Mouse (Mus musculus) ovary, postnatal 14 days (tissue): ENCODE measurements around the gene Atp6v1e1.
A peak's percentile ranks its signal among the peaks of the same experiment; 100 is the strongest.
"Not testable (repeated sequence)": the region's sequence is repeated elsewhere in the genome, so short reads cannot be mapped to it uniquely, and the experiment has no call there.

ENCODE experiments used
- DNase-seq: peaks from one replicate; pipeline ENCODE4 v3.0.0; 2022; ENCODE audit warnings: low spot score

Gene Atp6v1e1

GRCm38 (mm10) chr6:120822307-120822928 lies at the start of gene Atp6v1e1:
TSS of gene Atp6v1e1 (minus strand) at chr6:120822793.
- peak; percentile 73 for DNase-seq

GRCm38 (mm10) chr6:120871286-120871685 lies 48.7 kb upstream of the Atp6v1e1 start:
- no peak for DNase-seq

GRCm38 (mm10) chr6:120868824-120869223 lies 46.2 kb upstream of the Atp6v1e1 start:
- no peak for DNase-seq

- no peak for DNase-seq
These were observed 43.6 kb upstream of the Atp6v1e1 start for GRCm38 (mm10) chr6:120866051-120866814.

GRCm38 (mm10) chr6:120860079-120860478 lies 37.5 kb upstream of the Atp6v1e1 start:
- DNase-seq: no peak

- DNase-seq: no peak
These were observed 35.7 kb upstream of the Atp6v1e1 start for GRCm38 (mm10) chr6:120858217-120858711.

- DNase-seq: no peak
These were observed 31.8 kb upstream of the Atp6v1e1 start for GRCm38 (mm10) chr6:120854413-120854812.

- not testable (repeated sequence) for DNase-seq
These were observed 28.1 kb upstream of the Atp6v1e1 start for GRCm38 (mm10) chr6:120850720-120851119.

GRCm38 (mm10) chr6:120841754-120842153 lies 19.2 kb upstream of the Atp6v1e1 start:
- no peak for DNase-seq

GRCm38 (mm10) chr6:120840258-120840657 lies 17.7 kb upstream of the Atp6v1e1 start:
- DNase-seq: no peak

- no peak for DNase-seq
These were observed 14.5 kb upstream of the Atp6v1e1 start for GRCm38 (mm10) chr6:120837152-120837530.

- no peak for DNase-seq
These were observed 14.0 kb upstream of the Atp6v1e1 start for GRCm38 (mm10) chr6:120836389-120837151.

GRCm38 (mm10) chr6:120835474-120836374 lies 13.1 kb upstream of the Atp6v1e1 start, which contains the start of gene Bcl2l13:
TSS of gene Bcl2l13 (plus strand) at chr6:120836212.
- DNase-seq: peak; percentile 100

GRCm38 (mm10) chr6:120834766-120835321 lies 12.3 kb upstream of the Atp6v1e1 start:
- no peak for DNase-seq

- no peak for DNase-seq
These were observed 9.5 kb upstream of the Atp6v1e1 start for GRCm38 (mm10) chr6:120832097-120832496.

GRCm38 (mm10) chr6:120830866-120831608 lies 8.4 kb upstream of the Atp6v1e1 start:
- no peak for DNase-seq

- no peak for DNase-seq
These were observed 7.5 kb upstream of the Atp6v1e1 start for GRCm38 (mm10) chr6:120830056-120830455.

GRCm38 (mm10) chr6:120822937-120823614 lies 483 bp upstream of the Atp6v1e1 start:
- DNase-seq: no peak

GRCm38 (mm10) chr6:120821715-120822114 lies 878 bp downstream of the Atp6v1e1 start:
- no peak for DNase-seq

- DNase-seq: no peak
These were observed 1.7 kb downstream of the Atp6v1e1 start for GRCm38 (mm10) chr6:120820941-120821340.
